Mouse (Mus musculus) 3T3-L1 (cell line): ENCODE data around the gene Spg21.

Experiments used
- DNase-seq: peaks from one replicate; pipeline ENCODE4 v3.0.0-alpha.2; 2015; ENCODE audit warnings: low read depth, low spot score

Spg21 gene

DNA sequence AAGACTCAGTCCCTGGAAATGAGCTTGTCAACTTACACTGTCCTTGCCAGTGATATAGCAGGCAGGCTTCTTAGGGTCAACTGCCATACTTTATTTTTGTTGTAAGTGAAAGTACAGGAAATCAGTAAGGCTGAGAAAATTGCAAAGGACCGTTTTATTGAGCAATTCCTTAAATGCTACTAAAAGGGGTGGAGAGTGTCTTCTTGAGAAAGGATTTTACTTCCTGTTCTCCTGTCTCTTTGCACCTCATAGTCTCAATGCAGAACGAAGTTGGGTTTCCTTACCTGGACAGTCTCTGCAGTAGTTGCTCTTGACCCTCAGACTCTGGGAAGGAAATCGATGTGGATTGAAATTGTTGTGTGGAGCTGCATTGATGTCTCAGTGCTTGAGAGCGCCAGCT is 12.0 kb downstream of the Spg21 start:
- no peak for DNase-seq

DNA sequence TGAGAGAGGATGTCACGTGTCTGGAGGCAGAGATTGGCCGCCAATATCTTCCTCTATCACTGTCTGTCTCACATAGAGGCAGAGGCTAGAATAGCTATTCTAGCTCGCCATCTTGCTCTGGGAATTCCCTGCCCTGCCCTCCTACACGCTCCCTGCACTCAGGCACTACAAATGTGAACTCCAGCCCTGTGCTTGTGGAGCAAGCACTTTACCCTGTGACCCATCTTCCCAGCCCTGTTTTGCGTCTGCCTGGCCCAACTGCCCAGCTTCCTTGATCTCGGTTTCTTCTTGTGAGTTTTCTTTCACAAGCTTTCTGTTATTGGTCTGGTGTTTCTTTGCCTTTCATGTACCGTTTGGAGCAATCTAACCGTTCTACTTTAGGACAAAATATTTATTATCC is 18.4 kb downstream of the Spg21 start:
- DNase-seq = no peak

DNA sequence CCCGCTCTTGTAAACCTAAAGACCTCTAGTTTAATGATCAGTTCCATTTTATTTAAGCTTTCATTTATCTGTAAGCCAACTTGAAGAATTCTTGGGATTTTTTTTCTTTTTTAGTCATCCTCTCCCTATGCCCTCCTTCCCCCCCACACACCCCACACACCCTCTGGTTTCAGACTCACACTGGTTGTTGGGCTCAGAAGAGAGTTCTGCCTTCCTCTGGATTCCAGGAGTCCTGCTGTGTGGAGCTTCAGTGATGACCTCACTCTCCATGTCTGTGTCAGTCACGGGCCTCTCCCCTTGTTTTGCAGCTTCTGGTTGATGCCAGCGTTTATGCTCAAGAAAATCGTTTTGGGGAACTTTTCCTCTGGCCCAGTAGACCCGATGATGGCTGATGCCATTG is 19.3 kb downstream of the Spg21 start:
- DNase-seq = no peak

DNA sequence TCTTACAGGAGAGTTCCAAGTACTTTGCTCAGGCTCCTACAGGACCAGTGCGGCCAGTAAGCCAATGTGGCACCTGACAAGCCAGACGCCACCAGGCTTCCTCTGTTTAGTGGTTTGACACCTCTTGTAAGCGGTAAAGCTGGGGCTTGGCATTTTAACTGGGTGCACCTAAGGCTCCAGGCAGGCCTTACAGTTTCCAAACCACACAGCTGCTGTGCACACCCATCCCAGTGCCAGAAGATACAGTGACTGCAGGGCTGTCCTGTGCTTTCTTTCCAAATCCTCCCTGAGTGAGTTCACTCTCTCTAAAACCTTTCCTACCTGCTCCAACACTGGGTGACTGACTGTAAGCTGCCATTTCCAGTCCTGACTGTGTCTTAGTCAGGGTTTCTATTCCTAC is 30.7 kb downstream of the Spg21 start:
- no peak for DNase-seq

DNA sequence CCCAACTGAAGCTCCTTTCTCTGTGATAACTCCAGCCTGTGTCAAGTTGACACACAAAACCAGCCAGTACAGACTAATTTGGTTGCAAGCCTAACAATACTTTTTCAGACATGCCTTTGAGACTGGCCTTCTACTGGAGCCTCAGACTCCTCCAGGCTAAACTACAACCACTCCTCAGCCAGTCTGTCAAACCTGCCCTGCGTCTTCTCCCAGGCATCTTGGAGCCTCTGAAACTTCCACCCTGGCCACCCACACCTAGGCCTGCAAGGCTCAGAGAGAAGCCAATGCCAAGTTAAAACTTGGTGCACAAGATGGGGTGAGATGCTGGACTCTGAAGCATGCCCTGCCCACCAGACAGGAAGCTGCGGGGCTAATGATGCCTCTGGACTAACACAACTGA is 31.6 kb downstream of the Spg21 start:
- no peak for DNase-seq

DNA sequence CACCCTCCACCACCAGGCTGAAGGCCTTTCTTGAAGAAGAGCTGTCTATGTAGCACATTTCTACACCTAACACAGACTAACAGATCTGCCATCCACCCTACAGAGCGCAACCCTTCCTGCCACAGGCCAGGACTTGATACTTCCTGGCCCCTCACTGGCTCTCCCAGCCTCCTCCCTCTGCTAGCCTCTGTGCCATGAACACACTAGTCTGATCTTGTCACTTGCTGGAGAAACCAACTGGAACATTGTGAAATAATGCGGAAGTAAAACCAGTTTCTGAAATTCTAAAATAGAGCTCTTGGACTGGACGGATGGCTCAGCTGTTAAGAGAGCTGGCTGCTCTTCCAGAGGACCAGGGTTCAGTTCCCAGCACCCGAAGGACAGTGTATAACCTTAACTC is 32.1 kb downstream of the Spg21 start:
- DNase-seq = no peak

DNA sequence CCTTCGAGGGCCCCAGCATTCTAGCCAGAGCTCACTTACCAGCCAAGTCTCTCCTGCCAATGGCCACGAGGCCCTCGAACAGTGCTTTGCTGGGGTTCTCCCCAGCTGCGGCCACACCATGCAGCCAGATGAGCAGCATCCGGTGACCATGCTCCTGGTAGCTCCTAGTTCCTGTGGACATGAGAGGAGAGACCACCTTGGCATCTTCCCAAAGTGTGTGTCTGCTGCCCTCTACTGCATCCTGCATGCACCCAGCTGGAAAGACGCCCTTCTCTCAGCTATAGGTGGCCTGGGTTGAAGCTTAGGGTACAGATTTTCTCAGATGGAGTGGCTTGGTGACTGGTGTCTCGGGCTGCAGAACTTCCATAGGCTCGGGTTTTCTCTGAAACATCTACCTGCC is 41.4 kb downstream of the Spg21 start:
- peak; percentile 39 for DNase-seq

DNA sequence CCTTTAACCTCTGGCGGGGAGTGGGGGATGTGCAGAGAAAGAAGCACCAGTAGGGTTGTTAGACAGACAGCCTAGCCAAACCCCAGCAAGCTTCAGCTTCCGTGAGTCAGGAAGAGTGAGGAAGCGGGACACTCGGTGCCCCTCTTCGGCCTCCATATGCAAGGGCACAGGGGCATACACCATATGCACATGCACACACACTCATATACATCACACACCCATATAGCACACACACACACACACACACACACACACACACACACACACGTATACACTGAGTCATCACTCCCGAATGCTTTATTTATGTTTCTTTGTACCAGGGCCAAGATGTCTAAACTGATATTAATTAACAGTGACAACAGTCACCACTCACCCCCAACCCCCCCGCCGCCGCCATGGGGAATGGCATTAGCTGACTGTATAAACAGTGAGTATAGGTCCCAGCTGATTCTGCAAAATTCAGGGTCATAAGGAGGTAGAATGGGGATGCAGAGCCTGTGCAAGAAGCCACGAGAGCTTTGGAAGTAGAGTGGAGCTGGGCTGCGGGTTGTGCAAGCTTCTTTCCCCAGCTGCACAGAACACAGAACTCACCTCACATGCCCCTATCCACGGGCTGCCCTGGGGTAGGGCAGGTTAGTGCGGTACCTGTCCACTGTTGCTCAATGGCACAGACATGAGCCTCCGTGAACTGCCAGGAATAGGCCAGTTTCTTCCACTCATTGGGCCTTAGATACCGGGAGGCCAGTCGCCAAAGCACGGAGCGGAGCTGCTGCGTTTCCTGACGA is 42.2 kb downstream of the Spg21 start:
- no peak for DNase-seq

DNA sequence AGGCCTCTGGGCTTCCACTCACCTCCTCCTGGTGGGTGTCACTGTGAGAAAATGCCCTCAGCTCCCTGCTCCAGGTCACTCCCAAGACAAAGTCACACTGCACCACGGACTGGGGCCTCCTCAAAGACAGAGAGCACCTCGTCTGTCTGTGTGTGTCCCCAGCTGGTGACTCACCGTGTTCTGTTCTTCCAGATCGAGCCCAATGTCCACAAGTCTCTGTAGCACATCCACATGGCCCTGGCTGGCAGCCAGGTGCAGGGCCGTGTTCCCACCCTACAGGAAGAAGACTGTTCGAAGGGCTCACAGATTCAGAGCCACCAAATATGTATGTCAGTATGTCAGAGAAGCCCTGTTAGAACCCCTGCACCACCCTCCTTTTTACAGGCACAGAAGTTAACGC is 47.7 kb downstream of the Spg21 start:
- DNase-seq = no peak

DNA sequence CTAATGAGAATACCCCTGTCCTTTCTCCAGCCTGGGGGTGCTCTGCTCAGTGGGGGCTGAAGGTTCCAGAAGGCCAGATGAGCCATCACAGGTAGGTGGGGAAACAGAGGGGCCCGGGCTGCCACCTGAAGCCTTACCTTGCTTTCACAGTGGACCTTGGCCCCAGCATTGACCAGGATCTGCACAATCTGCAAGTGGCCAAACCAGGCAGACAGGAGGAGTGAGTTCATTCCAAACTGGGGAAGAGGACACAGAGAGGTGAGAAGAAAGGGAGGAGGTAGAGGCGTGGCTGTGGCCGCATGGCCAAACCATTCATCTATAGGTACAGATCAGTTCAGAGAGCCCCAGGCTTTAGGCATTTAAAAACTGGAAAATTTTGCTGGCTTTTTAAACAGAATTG is 51.8 kb downstream of the Spg21 start:
- DNase-seq = no peak

DNA sequence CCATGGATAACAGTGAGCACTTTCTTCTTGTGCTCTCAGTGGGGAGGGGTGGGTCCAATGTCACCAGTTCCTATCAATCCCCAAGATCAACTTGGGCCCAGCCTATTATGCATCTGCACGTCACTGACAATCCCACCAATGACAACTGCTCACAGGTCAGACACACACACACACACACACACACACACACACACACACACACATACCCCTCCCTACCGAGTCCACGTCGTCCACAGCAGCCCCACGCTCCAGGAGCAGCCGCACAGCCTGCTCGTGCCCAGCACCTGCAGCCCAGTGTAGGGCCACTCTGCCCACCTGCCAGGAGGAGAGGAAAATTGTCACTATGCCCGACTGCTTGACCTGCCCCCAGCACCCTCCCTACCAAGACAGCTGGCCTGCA is 53.7 kb downstream of the Spg21 start:
- no peak for DNase-seq

DNA sequence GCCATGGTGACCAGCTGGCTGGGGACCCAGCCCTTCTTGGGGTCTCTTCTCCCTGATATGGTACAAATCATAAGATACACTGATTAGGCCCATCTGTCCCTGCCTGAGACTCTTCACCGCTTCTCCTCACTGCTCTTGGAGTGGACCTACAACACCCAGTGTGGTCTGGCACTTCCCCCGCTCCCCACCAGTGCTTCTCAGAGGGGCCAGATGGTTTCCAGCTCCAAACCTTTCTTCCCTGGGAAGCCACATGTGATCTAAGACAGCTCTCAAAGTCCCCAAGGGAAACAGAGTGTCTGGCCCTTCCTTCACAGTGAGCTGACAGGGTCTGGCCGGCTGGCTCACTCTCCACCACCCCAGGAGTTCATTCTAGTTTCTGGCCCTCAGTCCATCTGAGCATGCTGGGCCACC is 54.1 kb downstream of the Spg21 start:
- DNase-seq = no peak

DNA sequence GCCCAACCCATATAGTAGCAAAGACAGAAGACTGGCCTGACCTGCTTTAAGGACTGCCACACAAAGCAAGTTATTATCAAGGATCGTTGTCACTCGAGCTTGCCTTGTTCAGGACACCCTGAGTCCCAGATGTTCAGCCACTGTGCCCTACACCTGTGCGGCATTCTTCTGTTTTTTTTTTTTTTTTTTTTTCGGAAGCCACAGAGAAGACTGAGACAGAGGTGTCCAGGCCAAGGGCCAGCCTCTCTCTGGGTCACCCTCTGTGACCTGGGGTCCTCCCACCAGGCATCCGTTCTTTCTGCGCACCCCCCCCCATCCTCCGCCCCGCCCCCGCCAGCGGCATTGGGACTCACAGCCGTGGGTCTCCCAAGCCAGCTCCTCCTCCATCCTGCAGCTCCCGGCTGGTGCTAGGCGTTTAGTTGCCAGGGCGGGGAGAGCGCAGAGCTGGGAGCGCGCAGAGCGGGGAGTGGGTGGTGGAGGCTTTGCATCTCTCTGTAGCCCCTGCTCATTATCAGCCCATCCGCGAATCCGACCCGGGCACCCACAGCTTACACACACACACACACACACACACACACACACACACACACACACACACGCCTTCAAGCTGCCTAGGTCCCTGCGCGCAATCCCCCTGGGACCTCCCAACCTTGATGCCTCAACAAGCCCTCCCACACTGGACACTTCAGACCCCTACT is 59.2 kb downstream of the Spg21 start, which contains the start of gene Ankdd1a:
Ankdd1a (minus strand) TSS at position 387 of the 698 bp plus-strand sequence.
- DNase-seq = no peak

DNA sequence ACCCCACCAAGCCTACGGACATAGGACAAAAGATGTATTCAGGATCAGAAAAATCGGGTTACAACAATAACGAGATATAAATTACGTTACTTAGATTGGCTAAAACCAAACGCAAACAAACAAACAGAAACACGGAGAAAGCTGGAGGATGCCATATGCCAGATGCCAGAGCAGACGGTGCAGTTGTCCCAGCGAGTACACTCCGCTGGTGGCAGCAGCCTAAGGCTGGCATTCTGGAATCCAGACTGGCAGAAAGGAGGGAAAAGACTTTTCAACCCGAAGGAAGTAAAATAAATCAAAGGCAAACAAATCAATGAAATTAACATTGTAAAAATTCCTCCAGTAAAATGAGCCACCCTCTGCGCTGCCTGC is 59.7 kb downstream of the Spg21 start:
- no peak for DNase-seq

DNA sequence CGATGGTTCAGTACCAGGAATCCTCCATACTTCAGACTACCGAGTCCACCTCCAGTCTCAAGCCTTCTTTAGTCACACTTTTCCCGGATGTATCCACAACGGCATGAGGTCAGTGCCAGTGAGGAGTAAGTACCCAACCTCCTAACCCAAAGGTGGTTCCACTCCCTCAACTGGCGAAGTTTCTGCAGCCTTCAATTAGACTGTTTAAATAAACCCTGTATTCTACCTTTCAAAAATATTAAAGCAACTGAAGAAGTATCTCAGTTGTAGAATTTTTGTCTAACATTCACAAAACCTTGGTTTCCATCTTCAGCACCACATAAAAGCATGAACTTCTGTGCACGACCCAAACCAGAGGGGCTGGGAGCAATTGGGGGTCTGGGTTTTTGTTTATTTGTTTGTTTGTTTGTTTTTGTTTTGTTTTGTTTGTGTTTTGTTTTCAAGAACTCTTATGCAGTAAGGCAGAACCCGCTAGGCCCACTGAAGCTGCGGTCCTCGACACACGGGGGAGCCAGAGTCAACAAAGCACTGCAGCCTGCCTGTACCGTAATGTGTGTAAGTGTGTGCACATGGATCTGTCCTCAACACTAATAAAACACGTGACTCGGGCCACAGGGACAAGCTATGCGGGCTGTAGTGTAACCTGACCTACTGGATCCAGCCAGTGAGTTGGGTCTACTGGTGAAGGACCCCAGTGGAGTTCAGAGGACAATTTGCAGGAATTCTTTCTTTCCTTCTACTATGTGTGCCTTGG is 63.0 kb downstream of the Spg21 start:
- peak; percentile 90 for DNase-seq

DNA sequence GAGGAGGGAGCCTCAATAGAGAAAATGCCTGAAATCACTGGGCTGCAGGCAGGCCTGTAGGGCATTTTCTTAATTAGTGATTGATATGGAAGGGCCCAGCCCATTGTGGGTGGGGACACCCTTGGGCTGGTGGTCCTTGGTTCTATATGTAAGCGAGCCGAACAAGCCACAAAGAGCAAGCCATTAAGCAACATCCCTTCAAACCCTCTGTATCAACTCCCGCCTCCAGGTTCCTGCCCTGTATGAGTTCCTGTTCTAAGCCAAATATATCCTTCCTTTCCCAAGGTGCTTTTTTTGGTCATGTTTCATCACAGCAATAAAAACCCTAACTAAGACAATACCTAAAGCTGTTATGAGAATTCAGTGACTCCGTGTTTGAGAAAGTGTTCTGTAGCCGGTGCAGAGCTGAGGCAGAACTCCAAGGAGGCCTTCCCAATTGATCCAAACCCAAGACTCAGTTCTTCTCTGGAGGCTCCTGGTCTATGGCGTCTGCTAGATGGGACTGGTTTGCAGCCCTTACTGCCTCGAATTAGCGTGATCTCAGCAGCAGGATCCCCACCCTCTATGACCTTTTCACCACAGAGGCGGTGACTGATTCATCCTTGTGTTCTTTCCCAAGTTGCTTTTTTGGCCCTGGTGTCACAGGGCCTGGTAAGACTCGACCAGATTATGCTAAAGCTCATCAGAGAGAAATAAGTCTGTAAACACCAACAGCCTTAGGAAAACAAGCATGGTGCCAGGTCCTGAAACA is 64.9 kb downstream of the Spg21 start:
- peak; percentile 78 for DNase-seq

DNA sequence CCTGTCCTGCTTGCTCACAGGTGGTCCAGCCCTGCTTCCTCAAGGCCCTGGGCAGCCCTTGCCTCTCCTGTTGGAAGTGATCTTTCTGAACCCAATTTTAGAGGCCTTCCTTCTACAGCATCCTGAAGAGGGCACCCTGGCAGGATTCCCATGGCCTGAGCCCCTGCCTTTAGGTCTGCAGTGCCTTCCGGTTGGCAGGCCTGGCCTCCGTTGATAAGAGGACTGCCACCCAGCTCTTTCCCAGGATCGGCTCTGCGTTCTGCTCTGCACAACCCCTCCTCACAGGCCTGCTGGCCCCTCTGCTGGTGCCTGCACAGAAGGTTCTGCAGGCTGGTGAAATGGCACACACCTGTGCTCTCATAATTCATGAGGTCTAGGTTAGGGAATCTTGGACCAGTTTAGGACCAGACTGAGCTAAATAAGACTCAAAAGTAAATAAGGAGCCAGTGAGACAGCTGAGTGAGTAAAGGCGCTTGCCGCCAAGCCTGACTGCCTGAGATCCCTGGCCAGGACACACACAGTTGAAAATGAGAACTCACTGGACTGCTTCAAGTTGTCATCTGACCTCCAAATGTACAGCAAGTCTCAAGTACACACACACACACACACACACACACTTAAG is 67.8 kb downstream of the Spg21 start:
- no peak for DNase-seq

DNA sequence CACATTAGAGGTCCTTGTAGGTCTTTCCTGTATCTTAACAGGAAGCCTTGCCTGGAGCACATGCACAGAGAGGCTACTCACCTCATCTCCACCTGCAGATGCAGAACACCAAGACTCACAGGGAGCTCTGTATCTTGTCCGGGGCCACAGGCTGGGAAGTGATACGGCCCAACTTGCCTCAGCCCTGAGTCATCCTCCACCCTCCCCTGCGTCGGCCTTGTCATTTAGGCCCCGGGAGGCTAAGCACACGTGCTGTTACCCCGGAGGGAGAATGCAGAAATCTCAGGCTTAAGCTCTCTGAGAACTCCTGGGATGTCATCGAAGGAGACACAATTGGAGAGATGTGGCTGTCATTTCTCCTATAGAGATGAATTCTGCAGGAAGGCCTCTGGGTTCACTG is 68.9 kb downstream of the Spg21 start:
- peak; percentile 31 for DNase-seq

DNA sequence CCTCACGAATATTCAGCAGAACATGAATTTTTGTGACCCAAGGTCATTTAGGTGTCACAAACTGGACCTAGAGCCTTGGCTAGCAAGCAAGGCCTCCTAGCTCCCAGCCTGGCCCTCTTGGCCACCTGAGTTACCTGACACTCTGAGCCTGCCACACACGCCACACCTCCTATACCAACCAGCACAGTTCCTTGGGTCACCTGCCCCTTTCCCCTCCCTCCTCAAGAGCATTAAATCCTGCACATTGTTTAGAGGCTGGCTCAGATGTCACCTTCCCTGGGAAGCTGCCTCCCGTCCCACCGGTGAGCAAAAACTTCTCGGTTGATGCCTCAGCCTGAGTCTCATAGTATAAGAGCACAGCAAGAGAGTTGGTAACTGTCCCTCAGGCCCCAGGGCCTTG is 70.5 kb downstream of the Spg21 start:
- no peak for DNase-seq

DNA sequence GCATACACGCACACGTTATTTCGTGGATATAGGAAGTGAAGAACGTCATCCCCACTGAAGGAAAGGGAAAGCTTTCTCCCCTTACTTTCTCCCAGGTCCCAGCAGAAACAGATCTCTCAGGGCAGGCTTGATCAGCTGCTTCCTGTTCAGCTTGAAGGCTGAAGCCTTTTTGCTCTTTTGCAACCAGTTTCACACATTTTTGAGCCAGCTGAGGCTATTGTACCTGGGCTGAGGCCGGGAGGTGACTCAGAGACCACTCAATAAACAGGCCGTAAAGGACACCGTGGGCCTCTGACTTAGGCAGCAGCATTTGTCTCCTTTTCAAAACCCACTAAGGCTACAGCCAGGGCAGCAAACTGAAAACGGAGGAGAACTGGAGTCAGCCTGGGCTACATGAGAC is 72.2 kb downstream of the Spg21 start:
- DNase-seq = peak; percentile 42

DNA sequence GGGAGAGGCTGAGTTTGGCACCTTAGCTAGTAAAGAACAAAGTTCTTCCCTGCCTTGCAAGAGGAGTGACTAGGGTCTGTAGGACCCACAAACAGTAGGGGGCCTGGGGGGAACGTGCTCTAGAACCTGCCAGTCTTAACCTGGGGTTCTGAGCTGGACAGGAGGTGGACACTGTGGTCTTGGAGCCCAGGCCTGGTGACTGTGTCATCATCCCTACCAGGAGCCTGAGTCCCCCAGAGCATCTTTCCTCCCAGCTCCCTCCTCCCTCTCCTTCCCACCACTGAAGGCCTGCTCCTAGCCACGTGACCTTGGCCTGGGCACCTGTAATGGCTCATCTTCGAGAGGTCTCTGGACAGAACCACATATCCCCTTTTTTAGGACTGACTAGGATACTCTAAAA is 73.4 kb downstream of the Spg21 start:
- no peak for DNase-seq
